Mouse (Mus musculus) embryo, embryonic 10 days (tissue): Measurements from ENCODE around the gene Tfec.
A peak's percentile ranks its signal among the peaks of the same experiment; 100 is the strongest.

Source experiments
- DNase-seq: peaks from one replicate; pipeline ENCODE4 v3.0.0-alpha.2; 2015; ENCODE audit warnings: low spot score

The Tfec gene

GRCm38 (mm10) chr6:16794036-16794435 lies 104.2 kb downstream of the Tfec start:
- DNase-seq, result peak; percentile 23

GRCm38 (mm10) chr6:16785166-16785565 lies 113.1 kb downstream of the Tfec start:
- DNase-seq, result no peak
